Mouse (Mus musculus): ENCODE measurements at regions not wholly inside any gene's neighbourhood (a gene's known extent, or its start where the extent isn't known, plus 50 kb on each side); places are given as distances from the start of the nearest gene placed in this dataset.
A peak's percentile ranks its signal among the peaks of the same experiment; 100 is the strongest.

- no peak for TF ChIP-seq POLR2A (IDR thresholded peaks at IDR 0.05; ENCODE audit: low read depth, low read length)
- no peak overlapping the region for H3K4me3 ChIP-seq (ENCODE audit: insufficient read depth, low read length)
- H3K4me1 ChIP-seq (ENCODE audit: control insufficient read depth, insufficient read depth, low read length): peaks cover 27% of the 10 kb centered on the region
- H3K27ac ChIP-seq (ENCODE audit: insufficient read depth, low read length): peak overlapping the region; percentile 2; the same call in 1 of the 2 replicates
Observed at GRCm38 (mm10) chr17:70917183-70917935, 64.0 kb upstream of the Tgif1 start.

GRCm38 (mm10) chr17:70916089-70916750 is 62.9 kb upstream of the Tgif1 start:
- H3K4me3 ChIP-seq (ENCODE audit: insufficient read depth, low read length): no peak overlapping the region
- peaks cover 23% of the 10 kb centered on the region for H3K4me1 ChIP-seq (ENCODE audit: control insufficient read depth, insufficient read depth, low read length)

GRCm38 (mm10) chr17:70915445-70915844 is 62.1 kb upstream of the Tgif1 start:
- Histone ChIP-seq H3K27ac (ENCODE audit: insufficient read depth, low read length) (no peak overlapping the region), H3K4me3 (ENCODE audit: insufficient read depth, low read length) (no peak overlapping the region), H3K4me1 (ENCODE audit: control insufficient read depth, insufficient read depth, low read length) (peaks cover 21% of the 10 kb centered on the region)
- no peak for TF ChIP-seq CTCF (IDR thresholded peaks at IDR 0.05; ENCODE audit: borderline replicate concordance, insufficient read depth, low read length)
- TF ChIP-seq POLR2A (IDR thresholded peaks at IDR 0.05; ENCODE audit: low read depth, low read length): no peak

More at GRCm38 (mm10) chr17:70916089-70916750, 62.9 kb upstream of the Tgif1 start:
- no peak overlapping the region for H3K27ac ChIP-seq (ENCODE audit: insufficient read depth, low read length)
- no peak for TF ChIP-seq POLR2A (IDR thresholded peaks at IDR 0.05; ENCODE audit: low read depth, low read length)
- TF ChIP-seq CTCF (IDR thresholded peaks at IDR 0.05; ENCODE audit: borderline replicate concordance, insufficient read depth, low read length): no peak

GRCm38 (mm10) chr17:70910238-70910637 is 56.9 kb upstream of the Tgif1 start:
- no peaks in the 10 kb centered on the region for H3K4me1 ChIP-seq (ENCODE audit: control insufficient read depth, insufficient read depth, low read length)
- H3K4me3 ChIP-seq (ENCODE audit: insufficient read depth, low read length): no peak overlapping the region
- TF ChIP-seq POLR2A (IDR thresholded peaks at IDR 0.05; ENCODE audit: low read depth, low read length): no peak
- TF ChIP-seq CTCF (IDR thresholded peaks at IDR 0.05; ENCODE audit: borderline replicate concordance, insufficient read depth, low read length): no peak
- H3K27ac ChIP-seq (ENCODE audit: insufficient read depth, low read length): no peak overlapping the region

- TF ChIP-seq CTCF (IDR thresholded peaks at IDR 0.05; ENCODE audit: borderline replicate concordance, insufficient read depth, low read length): no peak
- no peak for TF ChIP-seq POLR2A (IDR thresholded peaks at IDR 0.05; ENCODE audit: low read depth, low read length)
Observed at GRCm38 (mm10) chr17:70909573-70909972, 56.2 kb upstream of the Tgif1 start.

GRCm38 (mm10) chr17:70908328-70908727 is 55.0 kb upstream of the Tgif1 start:
- H3K4me3 ChIP-seq (ENCODE audit: insufficient read depth, low read length): no peak overlapping the region
- TF ChIP-seq POLR2A (IDR thresholded peaks at IDR 0.05; ENCODE audit: low read depth, low read length): no peak
- no peak for TF ChIP-seq CTCF (IDR thresholded peaks at IDR 0.05; ENCODE audit: borderline replicate concordance, insufficient read depth, low read length)
- H3K27ac ChIP-seq (ENCODE audit: insufficient read depth, low read length): no peak overlapping the region
- no peaks in the 10 kb centered on the region for H3K4me1 ChIP-seq (ENCODE audit: control insufficient read depth, insufficient read depth, low read length)

More at GRCm38 (mm10) chr17:70909573-70909972, 56.2 kb upstream of the Tgif1 start:
- Histone ChIP-seq H3K4me3 (ENCODE audit: insufficient read depth, low read length) (no peak overlapping the region), H3K4me1 (ENCODE audit: control insufficient read depth, insufficient read depth, low read length) (no peaks in the 10 kb centered on the region), H3K27ac (ENCODE audit: insufficient read depth, low read length) (no peak overlapping the region)

Measured in embryonic fibroblast, embryonic 13.5 days (primary cell).